Mouse (Mus musculus) layer of hippocampus, adult 8-10 months (tissue): ENCODE results near the gene Cmss1. TPM values are rescaled to one million over a fixed set of nuclear protein-coding genes. Genes with fewer than 3 reads are reported as not detected.

Experiments used
- DNase-seq, 2 experiments: peaks; one replicate each; pipeline ENCODE4 v3.0.0; 2022; ENCODE audit warnings: low spot score in 2 of 2
- total RNA-seq, 4 experiments: library from RNA; stranded (reverse); gene quantifications; 2 replicates each; pipeline ENCODE4 v1.2.4; 2022

The Cmss1 gene
- 10 to 100 TPM; 17.1 to 20.4 (median 18.0) TPM for total RNA-seq

DNA sequence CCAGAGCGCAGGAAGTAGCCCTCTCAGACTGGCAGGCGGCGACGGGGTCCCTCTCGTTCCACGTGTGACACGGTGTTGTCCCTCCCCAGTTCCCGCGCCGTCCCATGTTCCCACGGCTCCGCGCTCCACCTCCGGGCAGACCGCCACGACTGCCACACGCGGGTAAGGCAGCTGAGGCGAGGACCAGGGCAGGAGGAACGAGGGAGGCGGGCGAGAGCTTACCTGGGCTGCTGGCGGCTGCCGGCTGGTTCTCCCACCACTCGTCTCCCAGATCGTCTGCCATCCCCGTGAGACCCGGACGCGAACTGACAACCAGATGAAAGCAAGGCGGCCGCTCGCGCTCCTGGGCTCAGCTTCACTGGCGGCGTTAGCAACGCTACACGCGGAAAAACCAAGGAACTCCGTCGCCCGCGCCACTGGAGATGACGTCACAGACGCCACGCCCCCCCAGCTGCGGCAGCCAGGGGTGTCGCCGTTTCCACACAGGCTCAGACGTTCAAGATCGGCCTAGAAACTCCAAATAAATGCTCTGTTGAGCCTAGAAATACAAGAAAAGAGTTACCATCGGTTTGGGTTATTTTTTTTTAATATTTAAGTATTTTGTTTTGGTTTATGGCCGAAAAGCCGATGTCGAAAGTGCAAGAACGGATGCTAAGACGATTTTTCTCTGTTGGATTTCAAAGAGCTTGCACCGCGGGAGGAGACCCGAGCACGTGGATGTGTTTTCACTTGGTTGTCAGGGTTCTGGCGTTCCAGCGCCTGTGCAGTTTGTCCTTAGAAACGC lies at the start of gene Cmss1:
Gene Cmss1 (minus strand): TSS at position 421 of the 784 bp plus-strand sequence.
- DNase-seq = peak; percentile 59 to 80

DNA sequence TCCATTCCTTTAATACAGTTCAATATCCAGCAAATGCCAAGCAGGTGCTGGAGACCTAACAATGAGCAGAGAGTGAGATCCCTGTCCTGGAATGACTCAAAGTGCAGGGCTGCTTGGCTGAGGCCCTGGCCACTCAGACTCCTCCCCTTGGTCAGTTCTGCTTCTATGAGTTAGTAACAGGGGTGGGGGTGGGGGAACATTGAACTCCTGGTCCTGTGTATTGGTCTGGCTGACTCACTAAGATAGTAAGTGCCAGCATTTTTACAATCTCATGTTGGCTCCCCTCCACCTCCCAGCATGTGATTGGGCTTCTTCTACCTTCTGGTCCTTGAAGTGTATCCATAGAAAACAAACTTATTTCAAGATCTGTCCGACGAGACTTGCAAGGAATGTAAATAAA lies 43.2 kb upstream of the Cmss1 start:
- no peak for DNase-seq

- no peak for DNase-seq
These were observed 34.8 kb upstream of the Cmss1 start for GRCm38 (mm10) chr16:57641346-57641885.

GRCm38 (mm10) chr16:57634766-57635165 lies 28.1 kb upstream of the Cmss1 start:
- DNase-seq = no peak

DNA sequence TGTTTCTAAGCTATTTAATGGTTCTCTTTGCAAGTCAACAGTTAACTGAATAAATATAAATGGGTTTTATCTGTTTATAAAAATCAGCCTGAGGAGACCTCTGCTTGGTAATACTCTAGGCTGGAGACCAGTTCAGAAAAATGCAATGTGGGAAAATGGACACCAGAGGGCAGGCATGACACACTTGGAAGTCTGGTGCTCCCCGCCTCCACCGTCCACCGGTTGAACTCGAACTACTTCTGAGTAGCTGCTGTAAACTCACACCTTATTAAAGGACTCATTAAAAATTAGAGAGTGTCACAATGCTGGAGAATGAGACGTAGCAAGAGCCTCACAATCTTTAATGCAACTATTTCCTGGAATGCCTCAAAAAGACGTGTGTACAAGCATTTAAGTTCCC lies 27.5 kb upstream of the Cmss1 start:
- peak; percentile 26 to 66 for DNase-seq

DNA sequence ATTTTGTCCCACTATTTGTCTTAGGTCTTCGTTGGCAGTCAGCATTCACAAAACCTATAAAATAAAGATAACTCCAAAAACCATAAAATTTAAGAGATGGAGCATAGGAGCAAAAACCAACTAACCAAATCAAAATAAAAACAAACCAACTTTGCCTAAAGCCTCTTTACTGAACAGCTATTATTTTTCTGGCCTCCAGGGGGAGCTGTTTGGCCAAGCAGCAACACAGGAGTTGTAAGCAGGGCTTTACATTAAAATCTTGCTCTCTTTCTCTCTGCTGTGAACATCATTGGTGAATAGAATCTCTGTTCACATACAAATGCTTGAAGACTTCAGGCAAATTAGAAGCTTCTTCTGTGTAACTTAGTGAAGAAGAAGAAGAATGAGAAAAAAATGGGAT lies 5.1 kb upstream of the Cmss1 start:
- peak in 1 of 2 experiments; percentile 12 for DNase-seq

GRCm38 (mm10) chr16:57601031-57601430 lies 5.6 kb downstream of the Cmss1 start:
- DNase-seq = no peak

DNA sequence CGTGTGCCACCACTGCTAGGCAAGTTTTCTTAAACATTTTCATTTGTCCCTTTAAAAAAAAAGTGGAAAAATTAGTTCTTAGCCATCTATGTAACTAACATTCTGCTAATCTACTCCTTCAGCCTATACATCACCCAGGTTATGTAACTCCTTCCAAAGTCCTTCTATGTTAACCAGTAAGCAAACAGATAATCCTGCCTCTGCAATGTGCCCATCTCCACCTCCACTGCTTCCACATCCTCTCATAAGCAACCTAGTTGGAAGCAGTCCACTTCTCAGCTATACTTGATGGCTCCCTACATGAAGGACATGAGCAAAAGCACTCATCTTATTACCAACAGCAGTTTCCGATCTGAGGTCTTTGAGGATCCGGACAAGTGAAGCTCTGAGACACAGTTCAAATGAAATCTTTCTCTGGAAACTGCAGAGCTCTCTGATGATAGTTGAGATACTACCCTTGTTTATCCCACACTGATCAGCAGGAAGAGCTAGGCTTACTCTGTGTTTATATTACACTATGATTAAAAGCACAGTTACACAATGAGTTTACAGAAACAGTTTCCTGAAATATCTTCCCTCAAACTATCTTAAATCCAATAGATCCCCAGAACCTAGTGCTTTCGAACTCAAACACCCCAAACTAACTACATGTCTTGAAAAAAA lies 9.2 kb downstream of the Cmss1 start:
- DNase-seq = no peak

DNA sequence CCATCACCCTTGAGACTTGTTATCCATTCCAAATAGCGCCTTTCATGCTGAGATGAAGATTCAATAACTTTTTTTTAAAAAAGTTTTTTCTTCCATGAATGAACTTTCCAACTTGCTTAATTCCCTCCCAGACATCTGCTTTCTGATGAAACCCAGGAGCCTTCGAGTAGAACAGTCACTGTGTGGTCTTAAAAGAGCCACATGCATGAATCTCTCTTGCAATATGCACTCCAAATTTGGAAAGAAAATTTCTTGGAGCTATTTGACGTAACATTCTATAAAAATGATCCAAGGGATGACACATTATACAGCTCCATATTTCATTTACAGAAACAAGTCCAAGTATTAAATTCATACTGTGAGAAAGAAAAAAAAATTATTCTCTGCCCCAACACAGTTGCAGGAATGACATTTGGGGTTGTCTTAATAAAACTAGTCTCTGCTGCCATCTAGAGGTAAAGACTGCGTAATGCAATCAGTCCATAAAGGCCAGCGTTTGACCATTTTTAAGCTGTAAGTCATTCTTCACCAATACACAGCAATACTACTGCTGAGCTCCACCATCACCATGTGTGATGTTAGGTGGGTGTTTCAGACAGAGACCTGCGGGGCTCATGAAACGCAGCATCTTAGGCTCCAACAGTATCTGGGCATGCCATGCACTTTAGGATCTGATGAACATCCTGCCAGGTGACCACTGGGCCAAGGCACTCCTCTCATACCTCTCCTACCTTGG lies 13.1 kb downstream of the Cmss1 start:
- DNase-seq = peak; percentile 9 to 38

- DNase-seq = no peak
These were observed 21.5 kb downstream of the Cmss1 start for GRCm38 (mm10) chr16:57585201-57585600.

DNA sequence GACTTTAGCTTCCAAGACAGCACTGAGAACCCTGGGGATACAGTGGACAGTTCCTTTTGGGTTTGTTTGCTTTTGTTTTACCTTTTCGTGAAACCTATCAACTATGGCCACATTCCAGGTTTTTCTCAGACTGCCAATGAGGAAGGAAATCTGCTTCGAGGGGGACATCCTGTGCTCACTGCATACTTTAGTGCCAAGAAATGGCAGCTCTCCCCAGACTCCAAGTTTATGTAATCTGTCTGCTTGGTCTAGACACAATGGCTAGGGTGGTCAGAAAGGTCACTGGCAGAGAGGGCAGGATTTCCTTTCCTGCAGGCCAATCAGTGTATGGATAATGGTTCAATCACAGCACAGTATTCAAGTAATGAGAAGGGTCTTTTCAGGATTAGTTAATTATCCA lies 24.7 kb downstream of the Cmss1 start:
- no peak for DNase-seq

- DNase-seq = no peak
These were observed 26.6 kb downstream of the Cmss1 start for GRCm38 (mm10) chr16:57580041-57580440.

GRCm38 (mm10) chr16:57577519-57577918 lies 29.1 kb downstream of the Cmss1 start:
- DNase-seq = no peak

- no peak for DNase-seq
These were observed 30.8 kb downstream of the Cmss1 start for GRCm38 (mm10) chr16:57575764-57576388.

GRCm38 (mm10) chr16:57573831-57574230 lies 32.8 kb downstream of the Cmss1 start:
- no peak for DNase-seq

DNA sequence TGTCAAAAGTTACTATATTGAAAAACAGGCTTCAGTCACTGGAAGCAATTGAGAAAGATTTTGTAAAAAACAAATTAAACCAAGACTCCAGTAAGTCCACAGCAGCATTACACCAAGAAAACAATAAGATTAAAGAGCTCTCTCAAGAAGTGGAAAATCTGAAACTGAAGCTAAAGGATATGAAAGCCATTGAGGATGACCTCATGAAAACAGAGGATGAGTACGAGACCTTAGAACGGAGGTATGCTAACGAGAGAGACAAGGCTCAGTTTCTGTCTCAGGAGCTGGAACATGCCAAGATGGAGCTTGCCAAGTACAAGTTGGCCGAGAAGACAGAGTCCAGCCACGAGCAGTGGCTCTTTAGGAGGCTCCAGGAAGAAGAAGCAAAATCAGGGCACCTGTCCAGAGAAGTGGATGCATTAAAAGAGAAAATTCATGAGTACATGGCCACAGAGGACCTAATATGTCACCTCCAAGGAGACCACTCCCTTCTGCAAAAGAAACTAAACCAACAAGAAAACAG lies 35.8 kb downstream of the Cmss1 start:
- no peak for DNase-seq

GRCm38 (mm10) chr16:57568648-57569404 lies 37.8 kb downstream of the Cmss1 start:
- no peak for DNase-seq

DNA sequence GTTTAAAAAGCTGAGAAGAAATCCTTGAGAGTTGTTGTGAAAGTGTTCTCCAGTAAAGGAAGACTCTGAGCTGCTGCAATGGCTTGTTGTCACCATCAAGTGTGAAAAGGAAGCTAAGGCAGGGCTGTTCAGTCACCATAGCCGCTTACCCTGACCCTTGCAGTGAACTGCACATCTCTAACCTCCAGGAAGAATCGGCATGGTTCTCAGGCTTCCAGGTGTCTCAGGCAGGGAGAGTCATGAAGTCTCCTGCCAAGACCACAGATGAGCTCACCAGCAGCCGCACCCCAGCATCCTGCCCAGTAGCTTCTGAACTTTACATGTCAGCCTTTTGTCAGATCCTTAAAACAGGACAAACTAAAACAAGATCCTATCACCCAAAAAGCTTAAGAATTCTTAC lies 40.4 kb downstream of the Cmss1 start:
- no peak for DNase-seq

GRCm38 (mm10) chr16:57564807-57565206 lies 41.9 kb downstream of the Cmss1 start:
- no peak for DNase-seq

- DNase-seq = no peak
These were observed 43.2 kb downstream of the Cmss1 start for GRCm38 (mm10) chr16:57563453-57563852.
